Mouse (Mus musculus): Measurements from ENCODE around the gene Pdap1.
"Not testable (repeated sequence)": the region's sequence is repeated elsewhere in the genome, so short reads cannot be mapped to it uniquely, and the experiment has no call there.

Gene Pdap1

DNA sequence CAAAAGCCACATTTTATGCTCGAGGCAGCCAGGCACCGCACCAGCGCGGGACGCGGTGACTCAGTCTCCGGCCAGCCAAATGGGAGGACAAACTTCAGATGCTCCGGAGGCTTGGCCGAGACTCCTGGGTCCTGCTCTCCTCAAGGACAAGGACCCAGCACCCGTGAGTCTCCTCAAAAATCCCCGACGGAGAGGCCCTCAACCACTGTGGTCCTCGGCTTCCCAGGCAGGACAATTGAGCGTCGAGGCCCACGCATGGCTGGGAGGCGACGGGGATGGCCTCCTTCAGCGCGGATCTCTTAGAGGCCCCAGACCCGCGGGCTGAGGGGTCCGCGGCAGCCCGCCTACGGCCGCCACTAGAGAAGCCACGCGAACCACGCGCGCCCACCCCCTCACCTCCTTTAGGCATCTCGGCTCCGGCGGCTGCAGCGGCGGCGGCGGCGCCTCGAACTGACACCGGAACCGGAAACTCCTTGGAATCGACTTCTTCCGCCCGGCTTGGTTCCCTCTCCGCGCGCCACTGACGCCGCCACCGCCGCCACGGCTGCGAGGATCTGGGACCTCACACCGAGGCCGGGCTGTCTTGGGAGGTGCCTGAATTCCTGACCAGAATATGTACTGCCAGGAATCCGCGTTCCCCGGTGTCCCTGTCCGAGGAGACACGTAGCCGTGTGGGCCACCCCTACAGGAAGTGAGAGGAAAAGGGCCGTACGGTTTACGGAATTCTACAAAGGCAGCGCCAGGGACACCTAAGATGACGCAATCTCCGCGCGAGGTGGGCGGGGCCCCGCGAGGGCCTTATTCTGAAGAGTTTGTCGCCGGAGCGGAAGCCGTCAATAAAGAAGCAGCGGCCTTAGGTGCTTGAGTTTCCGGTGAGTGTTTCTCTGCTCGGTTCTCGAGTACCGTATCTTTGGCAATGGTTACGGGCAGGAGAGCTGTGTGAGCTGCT is at the start of gene Pdap1, which contains the start of gene Bud31:
Pdap1 (minus strand) TSS at position 668 of the 949 bp plus-strand sequence.
Bud31 (plus strand) TSS at position 792 of the 949 bp plus-strand sequence.
- peak; percentile 96 for DNase-seq

DNA sequence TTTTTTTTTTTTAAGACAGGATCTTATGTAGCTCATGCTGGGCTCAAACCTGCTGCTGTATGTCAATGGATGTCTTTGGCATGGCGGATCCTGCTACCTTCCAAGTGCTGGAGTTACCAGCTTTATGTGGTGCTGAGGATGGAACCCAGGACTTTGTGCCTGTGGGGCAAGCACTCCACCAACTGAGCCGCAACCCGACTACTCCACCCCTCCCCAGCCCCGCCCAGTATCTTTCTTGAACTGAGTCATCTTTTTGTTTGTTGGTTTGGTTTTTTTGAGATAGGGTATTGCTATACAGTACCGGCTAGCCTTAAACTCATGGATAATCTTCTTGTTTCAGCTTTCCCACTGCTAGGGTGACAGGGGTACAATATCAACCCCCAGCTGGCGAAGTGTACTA is 49.4 kb upstream of the Pdap1 start:
- no peak for DNase-seq

DNA sequence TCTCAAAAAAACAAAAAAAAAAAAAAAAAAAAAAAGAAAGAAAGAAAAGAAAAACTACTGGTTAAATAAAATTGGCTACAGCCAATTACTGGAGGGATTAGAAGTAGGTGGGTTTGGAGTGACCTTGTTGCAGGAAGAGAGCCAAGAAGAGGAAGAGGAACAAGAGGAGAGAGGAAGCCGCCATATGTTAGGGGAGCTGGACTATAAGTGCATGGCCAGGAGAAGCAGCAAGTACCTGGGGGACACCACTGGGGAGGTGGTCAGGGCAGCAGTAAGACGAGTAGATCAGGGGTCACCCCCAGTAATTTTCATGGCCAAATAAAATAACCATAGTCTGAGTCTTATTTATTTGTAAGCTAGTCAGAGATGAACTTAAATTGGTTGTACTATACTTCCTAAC is 45.2 kb upstream of the Pdap1 start:
- no peak for DNase-seq

DNA sequence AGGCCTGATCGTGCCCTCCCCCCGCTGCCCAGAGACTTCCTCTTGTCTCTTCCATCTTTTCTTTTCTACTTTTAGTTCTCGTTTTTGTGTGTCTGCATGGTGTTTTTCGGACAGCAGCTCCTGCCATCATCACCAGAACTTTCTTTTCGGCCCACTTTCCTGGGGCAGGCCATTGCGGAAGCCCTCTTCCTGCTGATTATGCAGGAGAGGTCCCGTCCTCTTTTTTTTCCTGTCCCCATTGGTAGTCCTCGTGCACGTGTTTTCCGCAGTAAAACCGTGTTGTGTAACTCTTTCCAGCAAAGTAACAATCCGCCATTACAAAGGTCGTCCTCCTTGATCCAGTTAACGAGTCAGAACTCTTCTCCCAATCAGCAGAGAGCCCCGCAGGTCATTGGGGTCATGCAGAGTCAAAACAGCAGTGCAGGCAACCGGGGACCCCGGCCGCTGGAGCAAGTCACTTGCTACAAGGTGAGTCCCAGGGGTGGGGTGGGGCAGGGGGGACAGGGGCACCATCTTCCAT is 38.5 kb upstream of the Pdap1 start:
- DNase-seq: no peak

DNA sequence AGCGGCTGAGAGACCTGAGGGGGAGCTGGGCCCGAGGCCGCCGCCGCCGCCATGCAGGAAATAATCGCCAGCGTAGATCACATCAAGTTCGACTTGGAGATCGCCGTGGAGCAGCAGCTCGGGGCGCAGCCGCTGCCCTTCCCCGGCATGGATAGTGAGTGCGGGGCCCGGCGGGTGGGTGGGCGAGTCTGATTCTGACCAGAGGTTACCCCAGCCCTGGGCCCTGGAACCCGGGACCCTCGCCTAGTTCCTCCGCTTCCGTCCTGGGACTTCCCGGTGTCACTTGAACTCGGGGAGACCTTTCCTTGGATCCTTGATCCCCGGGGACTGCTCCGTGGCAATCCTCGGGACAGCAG is 27.2 kb upstream of the Pdap1 start:
- DNase-seq: no peak

DNA sequence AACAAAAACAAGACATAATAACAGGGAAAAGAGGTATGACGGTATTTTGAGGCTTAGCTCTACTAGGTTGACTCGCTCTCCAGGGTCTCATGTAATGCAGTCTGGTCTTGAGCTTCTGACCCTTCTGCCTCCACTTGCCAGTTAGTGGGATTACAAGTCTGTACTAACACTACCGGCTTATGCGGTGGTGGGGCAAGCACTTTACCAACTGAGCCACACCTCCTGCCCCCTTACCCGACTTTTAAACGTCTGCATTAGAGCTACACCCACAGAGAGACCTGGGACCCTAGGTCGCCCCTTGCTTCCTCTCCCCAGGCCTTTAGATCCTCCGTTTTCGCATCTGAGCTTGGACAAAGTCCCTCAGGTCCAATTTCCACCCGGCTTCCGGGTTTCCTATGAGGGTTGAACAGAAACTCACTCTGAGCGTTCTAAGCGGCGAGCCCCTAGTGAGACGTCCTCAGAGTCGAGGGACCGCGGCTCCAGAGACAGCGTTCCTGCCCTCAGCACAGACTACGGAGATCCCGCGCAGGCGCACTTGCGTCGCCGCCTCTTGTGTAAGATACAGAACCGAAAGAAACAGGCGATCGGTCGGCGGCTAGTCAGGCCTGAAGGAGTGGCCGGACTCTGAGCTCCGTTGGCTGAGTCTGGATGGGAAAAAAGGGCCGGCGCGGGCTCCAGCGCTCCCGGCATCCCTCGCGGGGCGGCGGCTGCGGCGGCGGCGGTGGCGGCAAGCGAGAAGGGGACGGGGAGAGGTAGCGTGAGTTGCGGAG is 26.7 kb upstream of the Pdap1 start, which contains the start of the genes Ptcd1 and Cpsf4:
Ptcd1 (minus strand) TSS at position 573 of the 770 bp plus-strand sequence.
Cpsf4 (plus strand) TSS at position 678 of the 770 bp plus-strand sequence.
- DNase-seq: peak; percentile 95 to 97

DNA sequence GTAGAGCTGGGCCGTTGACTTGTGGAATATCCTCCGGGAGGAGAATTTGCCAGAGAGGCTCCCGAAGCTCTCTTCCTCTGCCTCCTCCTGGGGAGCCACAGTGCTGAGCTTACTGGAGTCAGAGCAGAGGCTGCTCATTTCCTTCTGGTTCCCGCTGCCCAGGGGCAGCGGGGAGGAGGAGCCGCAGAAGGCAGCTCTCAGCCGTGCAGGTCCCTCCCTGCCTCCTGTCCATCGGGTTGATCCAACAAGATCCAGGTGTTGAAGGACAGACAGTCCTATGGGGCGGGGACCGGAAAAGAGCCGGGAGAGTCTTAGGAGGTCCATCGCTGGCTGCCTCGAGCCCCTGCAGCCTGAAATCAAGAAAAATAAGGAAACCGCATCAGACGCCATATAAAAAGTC is 25.1 kb upstream of the Pdap1 start:
- no peak for DNase-seq

DNA sequence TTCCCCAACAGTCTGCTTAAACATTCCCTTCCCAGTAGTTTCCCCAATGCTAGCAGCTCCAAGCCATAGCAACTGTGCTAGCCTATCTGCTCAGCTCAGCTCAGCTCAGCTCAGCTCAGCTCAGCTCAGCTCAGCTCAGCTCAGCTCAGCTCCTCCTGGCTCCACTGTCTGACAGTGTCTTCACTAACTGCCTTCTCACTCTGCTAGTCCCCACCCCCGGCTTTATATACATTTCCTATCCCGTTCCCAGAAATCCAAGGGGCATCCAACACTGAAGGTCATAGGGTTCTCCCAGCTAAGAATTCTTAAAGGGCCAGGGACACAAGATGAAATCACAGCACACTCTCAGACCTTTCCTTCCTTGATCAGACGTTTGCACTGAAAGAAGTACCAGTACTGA is 24.7 kb upstream of the Pdap1 start:
- DNase-seq: no peak

DNA sequence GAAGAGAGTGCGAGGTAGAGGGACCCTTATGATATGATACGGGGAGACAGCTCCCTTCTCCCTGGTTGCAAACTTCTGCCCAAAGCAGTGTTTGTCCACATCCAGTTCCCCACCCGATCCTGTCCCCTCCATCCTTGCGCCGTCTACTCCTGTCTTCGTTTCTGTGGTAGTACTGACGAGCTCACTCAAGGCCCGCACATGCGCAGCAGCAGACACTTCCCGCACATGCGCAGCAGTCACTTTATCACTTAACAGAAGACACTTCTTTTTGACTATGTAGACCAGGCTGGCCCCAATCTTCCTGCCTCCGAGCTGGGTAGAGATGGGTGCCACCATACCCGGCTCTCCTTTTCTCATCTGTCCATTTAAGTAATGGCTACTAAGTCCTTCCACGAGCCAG is 21.3 kb upstream of the Pdap1 start:
- DNase-seq: no peak

DNA sequence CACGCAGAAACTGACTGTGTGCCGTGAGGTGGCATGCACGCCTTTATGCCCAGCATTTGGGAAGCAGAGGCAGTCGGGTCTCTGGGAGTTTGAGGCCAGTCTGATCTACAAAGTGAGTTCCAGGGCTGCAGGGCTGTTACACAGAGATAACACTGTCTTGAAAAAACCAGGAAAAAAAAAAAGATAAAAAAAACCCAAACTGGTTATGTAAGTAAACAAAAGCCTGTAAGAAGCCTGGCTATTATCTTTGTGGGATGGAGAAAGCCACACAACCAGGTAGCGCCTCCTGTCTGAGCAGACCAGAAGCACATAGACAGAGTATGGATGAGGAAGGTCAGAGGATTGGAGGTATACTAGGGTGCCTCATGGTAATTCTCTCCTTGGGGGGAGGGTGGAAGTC is 12.7 kb upstream of the Pdap1 start:
- no peak for DNase-seq

DNA sequence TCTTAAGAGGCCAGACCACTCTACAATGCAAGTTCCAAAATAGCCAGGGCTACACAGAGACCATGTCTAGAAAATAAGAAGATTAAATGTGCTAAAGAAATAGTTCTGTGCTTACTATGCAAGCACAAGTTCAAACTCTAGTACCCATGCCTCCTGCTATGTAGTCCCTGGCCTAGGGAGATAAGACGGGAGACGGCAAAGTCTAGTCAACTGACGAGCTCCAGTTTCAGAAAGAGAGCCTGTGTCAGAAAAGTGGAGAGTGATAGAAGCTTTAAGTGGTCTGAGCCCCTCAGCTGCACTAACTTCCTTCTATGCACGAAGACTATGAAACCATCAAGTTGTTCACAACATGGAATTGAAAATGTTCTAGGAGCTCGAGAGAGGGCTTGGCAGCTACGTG is 9.3 kb upstream of the Pdap1 start:
- no peak for DNase-seq

DNA sequence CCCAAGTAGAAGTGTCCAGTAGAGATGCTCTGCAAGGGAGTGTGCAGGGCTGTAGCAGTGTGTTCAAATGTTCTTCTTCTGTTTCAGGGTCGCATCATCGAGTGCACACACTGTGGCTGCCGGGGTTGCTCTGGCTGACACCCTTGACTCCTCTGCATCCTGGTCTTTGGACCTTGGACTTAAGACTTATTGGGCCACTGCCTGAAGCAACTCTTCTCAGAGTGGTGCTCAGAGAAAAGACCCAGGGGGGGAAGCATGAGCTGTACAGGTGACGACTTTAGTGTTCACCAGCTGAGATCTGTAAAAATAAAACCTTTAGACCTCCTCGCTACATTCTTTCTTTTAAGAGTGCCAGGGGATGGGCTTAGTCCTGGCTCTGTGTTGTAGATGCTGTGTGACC is 7.7 kb upstream of the Pdap1 start:
- no peak for DNase-seq

DNA sequence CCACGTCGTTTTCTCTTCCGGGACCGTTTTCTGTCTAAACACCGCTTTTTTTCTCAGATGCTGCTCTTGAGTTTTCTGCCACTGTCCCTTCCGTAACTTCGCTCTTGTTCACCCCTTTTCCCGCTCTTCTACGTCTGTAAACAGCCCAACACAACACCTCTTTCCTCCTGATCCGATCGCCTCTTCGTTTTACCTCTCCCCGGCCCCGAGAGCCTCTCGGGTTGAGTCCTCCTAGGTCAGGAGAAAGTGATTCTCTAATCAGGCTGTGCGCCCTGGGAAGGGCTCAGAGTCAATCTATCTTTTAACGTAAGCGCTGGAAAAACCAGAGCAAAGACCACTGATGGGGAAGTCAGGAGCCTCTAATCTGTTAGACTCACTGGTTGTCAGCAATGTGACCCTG is 573 bp upstream of the Pdap1 start:
- DNase-seq: peak; percentile 25 to 29

DNA sequence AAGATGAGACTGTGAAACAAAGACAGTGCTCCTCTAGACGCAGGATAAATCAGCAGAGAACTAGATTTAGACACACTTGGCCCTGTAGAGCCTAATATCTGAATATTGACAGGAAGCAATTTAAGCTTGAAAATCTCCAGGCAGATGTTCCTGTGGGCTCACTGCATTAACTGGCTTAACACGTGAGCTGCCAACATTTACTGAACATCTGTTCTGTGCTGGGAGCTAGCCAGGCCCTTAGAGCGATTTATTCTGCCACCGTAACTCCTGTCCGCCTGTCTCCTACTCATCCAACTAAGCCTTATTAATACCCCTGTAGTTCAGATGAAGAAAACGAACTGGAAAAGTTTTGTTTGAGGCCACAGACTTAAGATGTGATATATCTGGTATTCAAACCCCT is 1.2 kb downstream of the Pdap1 start:
- DNase-seq: no peak

DNA sequence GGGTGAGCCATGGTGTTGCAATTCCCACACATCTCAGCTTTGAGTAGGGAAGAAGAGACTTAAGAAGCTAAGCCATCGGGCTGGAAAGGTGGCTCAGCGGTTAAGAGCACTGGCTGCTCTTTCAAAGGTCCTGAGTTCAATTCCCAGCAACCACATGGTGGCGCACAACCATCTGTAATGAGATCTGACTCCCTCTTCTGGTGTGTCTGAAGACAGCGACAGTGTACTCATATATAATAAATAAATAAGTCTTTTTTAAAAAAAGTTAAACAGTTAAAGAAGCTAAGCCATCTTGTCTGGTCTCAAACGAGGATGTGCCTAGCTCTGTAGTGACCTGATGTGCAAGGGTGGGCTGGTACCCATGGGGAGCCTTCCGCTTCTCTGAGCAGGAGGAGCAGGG is 6.8 kb downstream of the Pdap1 start:
- DNase-seq: not testable (repeated sequence)

DNA sequence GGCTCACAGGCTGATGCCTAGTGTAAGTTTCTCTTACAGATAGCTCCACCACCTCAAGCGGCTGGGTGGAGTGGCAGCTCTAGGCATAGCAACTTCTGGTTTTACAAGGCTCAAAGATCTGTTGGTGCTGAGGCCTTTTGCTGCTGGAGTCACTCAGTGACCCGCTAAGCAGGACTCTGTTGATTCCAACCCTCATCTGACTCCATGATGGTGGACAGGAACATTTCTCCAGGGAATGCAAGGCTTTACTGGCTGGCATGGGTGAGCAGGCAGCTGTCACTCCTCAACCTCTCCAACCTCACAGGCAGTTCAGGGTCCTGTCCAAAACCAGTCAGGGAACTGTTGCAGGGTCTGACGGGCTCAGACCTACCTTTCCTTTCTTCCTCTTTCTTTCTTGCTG is 9.0 kb downstream of the Pdap1 start:
- DNase-seq: no peak

DNA sequence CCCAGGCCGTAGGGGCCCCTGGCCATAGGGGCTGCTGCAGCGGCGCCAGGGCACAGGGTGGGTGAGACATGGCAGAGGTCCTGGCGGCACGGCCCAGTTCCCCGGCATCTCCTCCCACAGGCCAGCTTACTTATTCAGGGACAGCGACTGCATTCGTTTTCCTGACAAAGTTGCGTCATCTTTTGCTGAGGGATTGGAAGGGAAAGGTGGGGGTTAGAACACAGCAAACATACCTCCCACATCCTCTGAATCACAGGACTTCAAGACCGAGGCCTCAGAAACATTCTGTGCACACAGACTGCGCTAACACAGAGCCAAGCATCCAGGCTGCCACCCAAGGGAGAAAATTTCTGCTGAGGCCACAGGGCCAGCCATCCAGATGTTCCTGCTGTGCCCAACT is 9.8 kb downstream of the Pdap1 start:
- DNase-seq: no peak

DNA sequence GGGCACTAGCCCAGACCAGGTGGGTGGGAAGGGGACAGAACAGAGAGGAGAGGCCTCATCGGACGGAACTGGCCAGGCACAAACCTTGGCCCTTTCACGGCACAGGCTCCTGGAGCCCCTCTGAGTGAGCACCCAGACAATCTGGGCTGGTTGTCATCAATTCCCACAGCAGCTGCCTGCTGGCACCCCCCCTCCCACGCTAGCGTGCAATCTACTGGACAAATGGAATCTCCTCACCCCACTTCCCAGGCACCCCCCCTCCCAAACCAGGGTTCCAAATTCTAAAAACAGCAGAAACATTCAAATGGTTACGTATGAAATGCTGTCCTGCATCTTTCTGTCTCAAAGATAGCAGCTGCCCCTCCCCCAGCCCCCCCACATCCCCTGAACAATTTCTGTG is 10.3 kb downstream of the Pdap1 start:
- DNase-seq: not testable (repeated sequence)

DNA sequence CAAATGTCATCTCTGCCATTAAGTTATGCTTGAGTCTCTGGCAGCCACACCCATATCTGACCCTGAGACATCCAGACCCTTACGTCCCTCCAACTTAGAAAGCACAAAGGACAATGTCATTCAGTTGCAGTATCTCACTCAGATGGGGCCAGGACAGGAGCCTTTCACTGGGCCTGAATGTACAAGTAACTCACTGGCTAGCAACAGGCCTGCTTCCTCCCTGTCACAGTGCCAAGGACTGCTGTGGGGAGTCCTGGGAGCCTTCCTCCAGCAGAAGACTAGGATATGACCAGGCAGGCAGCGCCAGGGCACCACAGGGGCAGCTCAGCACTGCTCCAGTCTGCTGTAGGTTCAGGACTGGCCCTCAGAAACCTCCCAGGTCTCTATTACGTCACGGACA is 10.9 kb downstream of the Pdap1 start:
- no peak for DNase-seq

DNA sequence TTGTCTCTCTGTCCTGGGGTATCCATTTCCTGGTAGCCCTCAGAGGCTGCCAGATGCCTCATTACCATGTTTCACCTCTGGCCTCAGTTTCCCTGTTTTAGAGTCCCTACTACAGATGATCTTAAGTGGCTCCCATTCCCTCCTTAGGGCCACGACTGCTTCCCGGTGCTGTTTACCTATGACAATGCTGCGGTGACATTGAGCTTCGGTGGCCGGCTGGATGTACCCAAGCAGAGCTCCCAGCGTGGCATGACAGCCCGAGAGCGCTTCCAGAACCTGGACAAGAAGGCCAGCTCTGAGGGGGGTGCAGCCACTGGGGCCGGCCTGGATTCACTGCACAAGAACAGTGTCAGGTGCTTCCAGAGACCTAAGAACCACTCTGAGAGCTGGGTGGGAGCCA is 13.5 kb downstream of the Pdap1 start:
- no peak for DNase-seq

DNA sequence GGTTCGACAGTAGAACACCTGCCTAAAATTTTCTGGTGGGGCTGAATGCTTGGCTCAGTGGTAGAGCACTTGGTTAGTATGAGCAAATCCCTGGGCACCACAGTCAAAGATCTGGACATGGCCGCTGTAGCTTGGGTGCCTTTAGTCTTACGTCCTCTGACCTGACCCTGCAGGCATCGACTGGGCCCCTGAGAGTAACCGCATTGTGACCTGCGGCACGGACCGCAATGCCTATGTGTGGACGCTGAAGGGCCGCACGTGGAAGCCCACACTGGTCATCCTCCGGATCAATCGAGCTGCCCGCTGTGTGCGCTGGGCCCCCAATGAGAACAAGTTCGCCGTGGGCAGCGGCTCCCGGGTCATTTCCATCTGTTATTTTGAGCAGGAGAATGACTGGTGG is 16.6 kb downstream of the Pdap1 start:
- DNase-seq: no peak

DNA sequence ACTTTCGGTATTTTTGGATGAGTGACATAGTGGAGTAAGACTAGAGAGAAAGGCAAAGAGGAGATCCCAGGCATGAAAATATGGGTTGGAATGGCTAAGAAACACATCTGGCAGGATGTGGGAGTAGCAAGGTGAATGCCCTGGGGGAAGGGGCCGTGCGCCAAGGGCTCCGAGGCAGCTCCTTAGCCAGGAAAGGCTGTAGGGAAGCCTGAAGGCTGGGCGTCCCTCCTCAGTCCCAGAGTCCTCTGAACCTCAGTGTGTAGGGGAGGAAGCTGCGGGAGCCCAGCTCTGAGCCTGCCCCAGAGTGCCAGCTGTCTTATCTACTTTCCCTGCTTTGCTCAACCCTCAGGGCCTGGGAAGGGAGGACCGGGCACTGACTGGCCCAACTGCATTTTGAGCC is 19.1 kb downstream of the Pdap1 start:
- no peak for DNase-seq

DNA sequence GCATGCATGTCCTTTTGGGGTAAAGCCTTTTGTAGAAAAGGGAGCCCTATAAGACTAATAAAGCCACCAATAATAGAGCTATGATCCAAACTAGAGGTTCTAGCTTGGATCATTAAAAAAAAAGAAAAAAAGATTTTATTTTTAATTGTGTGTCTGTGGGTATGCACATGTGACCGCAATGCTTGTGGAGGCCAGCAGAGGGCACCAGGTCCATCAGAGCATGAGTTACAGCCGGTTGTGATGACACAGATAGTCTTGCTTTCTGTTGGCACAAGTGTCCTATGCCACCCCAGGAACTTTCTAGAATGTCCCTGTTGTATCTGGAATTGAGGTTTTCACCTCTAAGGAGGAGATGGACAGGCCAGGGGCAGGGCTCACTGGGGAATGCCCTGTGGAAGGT is 20.7 kb downstream of the Pdap1 start:
- peak; percentile 62 to 64 for DNase-seq

DNA sequence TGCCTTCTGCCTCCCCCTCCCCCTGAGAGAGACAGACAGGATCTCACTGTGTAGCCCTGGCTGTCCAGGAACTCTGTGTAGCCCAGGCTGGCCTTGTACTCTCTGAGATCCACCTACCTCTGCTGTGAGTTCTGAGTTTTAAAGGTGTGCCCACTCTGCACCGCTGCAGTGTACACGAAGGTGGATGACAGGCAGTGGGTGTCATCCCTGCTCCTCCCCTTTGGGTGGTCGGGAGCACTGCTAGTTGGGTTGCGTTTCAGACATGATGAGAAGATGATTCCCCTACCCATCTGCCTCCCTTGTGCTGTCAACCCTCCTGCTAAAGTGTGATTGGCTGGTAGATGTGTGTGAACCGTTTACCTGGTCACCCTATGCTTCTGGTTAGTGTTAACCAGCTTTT is 21.6 kb downstream of the Pdap1 start:
- DNase-seq: no peak
